Mouse (Mus musculus) mouse embryonic stem cell (cell line): ENCODE results near the gene Cd1d1.
"Not testable (repeated sequence)": the region's sequence is repeated elsewhere in the genome, so short reads cannot be mapped to it uniquely, and the experiment has no call there.

Experiments
- in situ Hi-C, 2 experiments: fragments of 300-500 bp; cut with MboI; formaldehyde crosslinking; loops; 1 replicate in 1 of 2; 3 replicates in 1 of 2; pipeline ENCODE4 v1.14.3; 2019 to 2020; ENCODE audit warnings: low sequenced_read_pairs in 2 of 2, low pct_unique_long_range_greater_than_20kb in 1 of 2, mixed read lengths in 1 of 2; ENCODE audit not compliant: unreplicated experiment in 1 of 2

Cd1d1 gene

GRCm38 (mm10) chr3:86999415-86999740 lies at the start of gene Cd1d1:
Gene Cd1d1, minus strand, starts transcription at chr3:86999441.
- in situ Hi-C loops = no loop called here

- in situ Hi-C loops = no loop called here
Measured at GRCm38 (mm10) chr3:87047801-87048200, 48.6 kb upstream of the Cd1d1 start.

GRCm38 (mm10) chr3:87041733-87042132 lies 42.5 kb upstream of the Cd1d1 start:
- in situ Hi-C loops = no loop called here

- in situ Hi-C loops = loop anchor here (10.0 kb wide), 2 partner anchors 456 to 466 kb away; no protein-coding TSS in a partner anchor
Measured at GRCm38 (mm10) chr3:87038500-87038899, 39.3 kb upstream of the Cd1d1 start.

GRCm38 (mm10) chr3:87034061-87034460 lies 34.8 kb upstream of the Cd1d1 start:
- in situ Hi-C loops = loop anchor here (10.0 kb wide), 2 partner anchors 461 to 471 kb away; no protein-coding TSS in a partner anchor

GRCm38 (mm10) chr3:87033357-87033756 lies 34.1 kb upstream of the Cd1d1 start:
- in situ Hi-C loops = loop anchor here (10.0 kb wide), 2 partner anchors 461 to 471 kb away; no protein-coding TSS in a partner anchor

GRCm38 (mm10) chr3:87030855-87031254 lies 31.6 kb upstream of the Cd1d1 start:
- in situ Hi-C loops = loop anchor here (10.0 kb wide), 2 partner anchors 464 to 474 kb away; no protein-coding TSS in a partner anchor

GRCm38 (mm10) chr3:87017707-87018106 lies 18.5 kb upstream of the Cd1d1 start:
- in situ Hi-C loops = no loop called here

GRCm38 (mm10) chr3:87017001-87017400 lies 17.8 kb upstream of the Cd1d1 start:
- in situ Hi-C loops = no loop called here

- in situ Hi-C loops = no loop called here
Measured at GRCm38 (mm10) chr3:87015931-87016330, 16.7 kb upstream of the Cd1d1 start.

GRCm38 (mm10) chr3:87012406-87012805 lies 13.2 kb upstream of the Cd1d1 start:
- in situ Hi-C loops = not testable (repeated sequence)

- in situ Hi-C loops = not testable (repeated sequence)
Measured at GRCm38 (mm10) chr3:87008281-87008680, 9.0 kb upstream of the Cd1d1 start.

GRCm38 (mm10) chr3:87000676-87001075 lies 1.4 kb upstream of the Cd1d1 start:
- in situ Hi-C loops = no loop called here

- in situ Hi-C loops = no loop called here
Measured at GRCm38 (mm10) chr3:87000051-87000450, 810 bp upstream of the Cd1d1 start.

GRCm38 (mm10) chr3:86998433-86999414 lies 517 bp downstream of the Cd1d1 start:
- in situ Hi-C loops = not testable (repeated sequence)

GRCm38 (mm10) chr3:86996111-86996510 lies 3.1 kb downstream of the Cd1d1 start:
- in situ Hi-C loops = no loop called here

- in situ Hi-C loops = no loop called here
Measured at GRCm38 (mm10) chr3:86995381-86995780, 3.9 kb downstream of the Cd1d1 start.

- in situ Hi-C loops = not testable (repeated sequence)
Measured at GRCm38 (mm10) chr3:86986969-86987368, 12.3 kb downstream of the Cd1d1 start.

- in situ Hi-C loops = no loop called here
Measured at GRCm38 (mm10) chr3:86986490-86986889, 12.8 kb downstream of the Cd1d1 start.

GRCm38 (mm10) chr3:86983382-86983781 lies 15.9 kb downstream of the Cd1d1 start:
- in situ Hi-C loops = no loop called here
